Mouse (Mus musculus) cortical plate, adult 2 months (tissue): ENCODE data around the gene Kcnip4. TPM values are rescaled to one million over a fixed set of nuclear protein-coding genes. Genes with fewer than 3 reads are reported as not detected.
A peak's percentile ranks its signal among the peaks of the same experiment; 100 is the strongest.

Source experiments
- H3K27ac ChIP-seq: fragments of 200-500 bp; 2 replicates; pipeline ENCODE4 v1.5.1; 2012; ENCODE audit warnings: low read length, control low read depth, inconsistent platforms; ENCODE audit not compliant: insufficient read depth
- H3K4me1 ChIP-seq: fragments of 200-500 bp; 2 replicates; pipeline ENCODE4 v1.6.1; 2011; ENCODE audit warnings: low read length; ENCODE audit not compliant: control insufficient read depth, insufficient read depth
- H3K4me3 ChIP-seq: fragments of 200-500 bp; 2 replicates; pipeline ENCODE4 v1.5.1; 2011; ENCODE audit warnings: mild to moderate bottlenecking, low read length, control low read depth; ENCODE audit not compliant: insufficient read depth
- CTCF ChIP-seq: fragments of 200-500 bp; IDR thresholded peaks from 2 replicates; pipeline ENCODE4 v1.5.1; 2011; ENCODE audit warnings: mild to moderate bottlenecking, control low read depth, low read length; ENCODE audit not compliant: insufficient read depth; ENCODE audit errors: extremely low read depth
- POLR2A ChIP-seq: fragments of 200-500 bp; IDR thresholded peaks from 2 replicates; pipeline ENCODE4 v1.6.1; 2011; ENCODE audit warnings: mild to moderate bottlenecking, low read length, control low read depth; ENCODE audit not compliant: insufficient read depth; ENCODE audit errors: extremely low read depth
- polyA plus RNA-seq: library from polyadenylated mRNA; depleted of rRNA; stranded (reverse); fragments of >200 nt; gene quantifications from 2 replicates; pipeline ENCODE4 v1.2.3, GENCODE M21; 2012

The Kcnip4 gene
- polyA plus RNA-seq, 1 experiment: 54.9 TPM

- TF ChIP-seq POLR2A: no peak
- no peak for TF ChIP-seq CTCF
- no peaks in the 10 kb centered on the region; the same call in 1 of the 2 replicates for H3K4me1 ChIP-seq
- H3K4me3 ChIP-seq: no peak overlapping the region
- no peak overlapping the region for H3K27ac ChIP-seq
These were observed 375.0 kb downstream of the Kcnip4 start for GRCm38 (mm10) chr5:49149684-49150083.

- TF ChIP-seq CTCF: no peak
- TF ChIP-seq POLR2A: no peak
These were observed 429.3 kb downstream of the Kcnip4 start for GRCm38 (mm10) chr5:49095432-49095831.

GRCm38 (mm10) chr5:49094945-49095344 is 429.8 kb downstream of the Kcnip4 start:
- TF ChIP-seq CTCF: peak; percentile 42; the same call in 1 of the 2 replicates
- TF ChIP-seq POLR2A: no peak
- H3K4me1 ChIP-seq: no peaks in the 10 kb centered on the region; the same call in 1 of the 2 replicates
- H3K27ac ChIP-seq: no peak overlapping the region
- H3K4me3 ChIP-seq: no peak overlapping the region

More at GRCm38 (mm10) chr5:49095432-49095831, 429.3 kb downstream of the Kcnip4 start:
- Histone ChIP-seq H3K27ac (no peak overlapping the region), H3K4me1 (no peaks in the 10 kb centered on the region; the same call in 1 of the 2 replicates), H3K4me3 (no peak overlapping the region)

DNA sequence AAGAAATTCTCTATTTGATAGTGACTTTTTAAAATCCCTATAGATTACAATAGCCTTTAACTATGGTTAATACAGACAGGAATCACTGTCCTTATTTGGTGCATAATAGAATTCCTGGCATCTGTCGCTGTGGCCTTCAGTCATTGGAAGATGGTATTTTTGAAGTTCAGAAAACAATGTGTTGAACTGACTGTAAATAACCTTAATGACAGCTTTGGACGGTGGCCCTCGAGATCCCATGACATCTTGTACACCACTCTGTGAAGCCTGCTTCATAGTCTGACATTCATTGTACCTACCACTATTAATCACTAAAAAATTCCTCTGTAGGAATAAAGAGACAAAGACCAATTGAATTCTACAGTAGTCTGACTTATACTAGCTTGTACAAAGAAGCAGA is 430.4 kb downstream of the Kcnip4 start:
- TF ChIP-seq CTCF: no peak
- no peak for TF ChIP-seq POLR2A
- Histone ChIP-seq H3K4me1 (no peaks in the 10 kb centered on the region; the same call in 1 of the 2 replicates), H3K4me3 (no peak overlapping the region), H3K27ac (no peak overlapping the region)

- TF ChIP-seq CTCF (peak; percentile 83), POLR2A (no peak)
- Histone ChIP-seq H3K4me1 (no peaks in the 10 kb centered on the region), H3K4me3 (no peak overlapping the region), H3K27ac (no peak overlapping the region)
These were observed 434.5 kb downstream of the Kcnip4 start for GRCm38 (mm10) chr5:49090122-49090680.

- H3K4me3 ChIP-seq: no peak overlapping the region
- H3K4me1 ChIP-seq: no peaks in the 10 kb centered on the region
- TF ChIP-seq CTCF: no peak
- no peak for TF ChIP-seq POLR2A
- H3K27ac ChIP-seq: no peak overlapping the region
These were observed 459.1 kb downstream of the Kcnip4 start for GRCm38 (mm10) chr5:49065646-49066045.

DNA sequence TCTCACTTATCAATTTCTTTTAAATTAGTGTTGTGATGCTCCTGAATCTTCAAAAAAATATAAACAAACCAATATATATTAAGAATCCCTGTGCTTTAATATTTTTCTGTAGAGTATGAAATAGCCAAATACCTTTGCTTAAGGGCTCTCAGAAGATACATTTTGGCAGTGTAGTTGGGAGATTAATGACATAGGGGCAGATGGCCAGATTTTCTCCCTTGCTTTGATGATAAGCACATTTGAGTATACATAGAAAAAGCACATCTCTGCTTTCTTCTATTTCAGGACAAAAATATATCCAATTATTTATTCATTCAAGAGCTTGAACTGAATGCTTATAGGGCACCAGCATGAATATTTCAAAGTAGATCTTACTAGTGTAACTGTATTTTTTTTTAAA is 465.8 kb downstream of the Kcnip4 start:
- H3K4me1 ChIP-seq: no peaks in the 10 kb centered on the region
- H3K27ac ChIP-seq: no peak overlapping the region
- TF ChIP-seq CTCF: no peak
- TF ChIP-seq POLR2A: no peak
- H3K4me3 ChIP-seq: no peak overlapping the region

DNA sequence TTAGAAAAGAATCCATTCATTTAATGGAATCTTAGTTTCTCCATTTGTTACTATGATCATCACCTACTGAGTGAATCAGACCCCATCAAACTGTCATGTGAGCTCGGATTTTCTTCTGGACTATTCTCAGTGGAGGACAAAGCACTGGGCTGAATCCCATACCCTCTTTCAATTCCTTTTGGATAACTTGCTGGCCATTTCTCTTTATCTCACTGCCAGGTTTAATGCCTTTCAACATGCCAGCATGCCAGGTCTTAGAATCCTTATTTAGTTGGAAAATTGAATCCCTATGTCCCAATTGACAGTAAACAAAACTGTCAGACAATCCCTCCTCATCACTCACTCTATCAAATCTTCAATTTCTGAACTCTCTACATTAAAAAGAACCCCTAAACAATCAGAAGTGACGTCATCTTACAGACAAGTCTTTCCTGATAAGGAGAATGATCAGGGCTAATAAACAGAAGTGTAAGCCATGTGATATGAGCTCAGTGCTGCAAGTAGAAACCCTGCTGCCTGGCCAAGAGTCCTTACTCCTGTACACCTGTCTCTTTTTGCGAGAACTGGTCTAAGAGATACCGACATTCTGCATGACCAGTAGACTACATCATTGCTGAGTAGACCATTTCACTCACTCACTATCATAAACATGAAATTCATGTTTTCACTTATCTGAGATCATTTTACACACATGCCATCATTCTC is 466.9 kb downstream of the Kcnip4 start:
- no peak overlapping the region for H3K27ac ChIP-seq
- no peaks in the 10 kb centered on the region for H3K4me1 ChIP-seq
- H3K4me3 ChIP-seq: no peak overlapping the region
- TF ChIP-seq CTCF: no peak
- no peak for TF ChIP-seq POLR2A

DNA sequence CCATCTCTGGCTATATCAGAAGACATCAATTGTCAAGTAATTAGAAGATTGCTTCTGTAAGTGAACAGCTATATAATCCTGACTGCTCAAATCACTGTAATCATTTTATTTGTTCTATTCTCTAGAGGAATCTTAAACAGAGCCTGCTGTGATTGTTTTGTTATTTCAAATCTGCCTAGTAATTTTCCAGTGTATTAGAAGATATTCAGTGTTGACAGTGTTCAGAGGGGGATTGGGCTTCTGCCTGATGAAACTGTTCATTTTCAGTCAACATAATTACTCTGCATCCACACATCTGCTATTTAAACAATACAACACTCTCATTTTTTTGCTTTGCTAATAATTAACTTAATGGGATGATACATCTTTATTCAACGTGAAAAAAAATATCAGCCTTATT is 476.7 kb downstream of the Kcnip4 start:
- no peak overlapping the region for H3K27ac ChIP-seq
- no peak for TF ChIP-seq POLR2A
- TF ChIP-seq CTCF: no peak
- no peaks in the 10 kb centered on the region for H3K4me1 ChIP-seq
- H3K4me3 ChIP-seq: no peak overlapping the region

- Histone ChIP-seq H3K27ac (no peak overlapping the region), H3K4me3 (no peak overlapping the region), H3K4me1 (no peaks in the 10 kb centered on the region)
- TF ChIP-seq POLR2A (no peak), CTCF (no peak)
These were observed 483.4 kb downstream of the Kcnip4 start for GRCm38 (mm10) chr5:49041259-49041845.
